Mouse (Mus musculus) right cerebral cortex, postnatal 10 days (tissue): Measurements from ENCODE around the gene Aunip.
"Not testable (repeated sequence)": the region's sequence is repeated elsewhere in the genome, so short reads cannot be mapped to it uniquely, and the experiment has no call there.

Experiments
- DNase-seq, 2 experiments: peaks; one replicate each; pipeline ENCODE4 v3.0.0; 2021; ENCODE audit warnings: low spot score in 2 of 2

Aunip gene

GRCm38 (mm10) chr4:134485151-134485900, 25.5 kb upstream of the Aunip start:
- no peak for DNase-seq

- no peak for DNase-seq
Measured at GRCm38 (mm10) chr4:134488211-134488610, 22.6 kb upstream of the Aunip start.

GRCm38 (mm10) chr4:134489986-134490665, 20.7 kb upstream of the Aunip start:
- no peak for DNase-seq

GRCm38 (mm10) chr4:134491716-134492115, 19.1 kb upstream of the Aunip start:
- DNase-seq, result no peak

GRCm38 (mm10) chr4:134494161-134494560, 16.6 kb upstream of the Aunip start:
- not testable (repeated sequence) for DNase-seq

DNA sequence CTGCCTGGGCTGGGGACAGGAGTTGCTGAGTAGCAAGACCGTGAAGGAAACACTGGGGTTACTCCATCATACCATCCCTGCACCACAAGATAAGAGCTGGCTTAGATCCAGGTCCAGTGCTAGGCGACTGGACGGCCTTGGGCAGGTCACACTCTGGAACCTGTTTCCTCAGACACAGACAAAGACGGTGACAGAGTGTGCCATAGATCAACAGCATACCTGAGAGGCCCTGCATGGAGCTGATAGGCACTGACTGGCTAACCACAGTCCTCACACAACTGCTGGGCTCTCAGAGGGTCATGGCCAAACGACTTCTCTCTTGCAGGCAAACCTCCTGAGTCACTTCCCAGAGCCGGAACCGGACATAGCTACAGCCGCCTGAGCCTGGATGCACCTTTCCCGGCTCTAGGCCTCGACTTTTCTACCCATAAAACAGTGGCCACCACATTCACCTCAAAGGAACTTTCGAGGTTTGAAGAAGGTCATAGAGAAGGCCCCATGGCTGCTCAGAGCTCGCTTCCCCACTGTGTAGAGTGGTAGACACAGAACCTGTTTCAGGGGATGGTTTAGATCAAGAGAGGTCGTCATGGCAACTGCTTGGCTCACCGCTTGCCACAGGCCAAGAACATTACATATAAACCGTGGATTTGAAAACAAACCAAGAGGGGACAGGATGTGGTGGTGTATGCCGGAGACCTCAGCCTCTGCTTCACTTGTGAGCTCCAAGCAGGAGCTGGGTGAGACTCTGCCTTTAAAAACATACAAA, 15.8 kb upstream of the Aunip start:
- no peak for DNase-seq

DNA sequence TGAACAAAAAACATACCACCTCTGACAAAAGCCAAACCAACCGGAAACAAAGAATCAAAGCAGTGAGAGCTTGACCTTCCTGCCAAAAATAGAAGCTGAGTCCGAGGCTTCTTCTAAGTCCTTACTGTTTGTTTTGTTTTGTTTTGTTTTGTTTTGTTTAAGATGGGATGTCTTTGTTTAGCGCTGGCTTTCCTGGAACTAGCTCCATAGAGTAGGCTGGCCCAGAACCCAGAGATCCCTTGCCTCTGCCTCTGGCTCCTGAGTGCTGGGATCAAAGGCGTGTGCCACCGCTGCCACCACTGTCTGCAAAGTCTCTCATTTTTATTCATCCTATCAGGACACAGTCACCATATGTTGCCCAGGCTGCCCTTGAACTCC, 15.3 kb upstream of the Aunip start:
- DNase-seq, result no peak

DNA sequence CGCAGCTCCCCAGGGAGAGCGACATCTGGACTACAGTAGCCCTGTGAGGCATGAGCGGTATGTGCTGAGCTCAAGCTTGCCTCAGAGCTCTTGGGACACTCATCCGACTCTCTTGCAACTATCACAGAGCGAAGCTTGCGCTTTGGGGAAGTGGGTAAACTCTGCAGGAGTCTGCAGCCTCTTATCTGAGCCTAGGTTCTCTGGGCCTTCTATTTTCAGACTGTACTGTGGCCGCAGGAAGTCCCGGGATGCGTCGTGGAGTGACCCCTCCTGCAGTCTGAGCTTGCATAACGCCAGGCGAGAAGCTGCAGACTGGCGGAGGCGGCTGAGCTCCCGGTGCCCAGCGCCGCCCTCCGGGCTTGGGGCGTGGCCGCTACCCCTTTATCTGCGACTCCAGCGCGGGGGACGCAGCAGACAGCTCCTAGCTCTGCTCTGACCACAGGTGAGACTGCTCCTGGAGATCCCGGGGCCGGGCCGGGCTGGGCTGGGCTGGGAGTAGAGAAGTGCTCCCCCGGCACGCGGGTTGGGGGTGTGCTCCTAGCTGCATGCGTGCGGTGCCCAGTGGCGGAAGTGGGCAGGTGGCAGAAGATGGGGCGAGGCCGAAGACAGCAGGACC, 14.1 kb upstream of the Aunip start, which contains the start of gene Paqr7:
Gene Paqr7 (plus strand): TSS at position 103 of the 616 bp plus-strand sequence.
- DNase-seq, result peak; percentile 81 to 84

DNA sequence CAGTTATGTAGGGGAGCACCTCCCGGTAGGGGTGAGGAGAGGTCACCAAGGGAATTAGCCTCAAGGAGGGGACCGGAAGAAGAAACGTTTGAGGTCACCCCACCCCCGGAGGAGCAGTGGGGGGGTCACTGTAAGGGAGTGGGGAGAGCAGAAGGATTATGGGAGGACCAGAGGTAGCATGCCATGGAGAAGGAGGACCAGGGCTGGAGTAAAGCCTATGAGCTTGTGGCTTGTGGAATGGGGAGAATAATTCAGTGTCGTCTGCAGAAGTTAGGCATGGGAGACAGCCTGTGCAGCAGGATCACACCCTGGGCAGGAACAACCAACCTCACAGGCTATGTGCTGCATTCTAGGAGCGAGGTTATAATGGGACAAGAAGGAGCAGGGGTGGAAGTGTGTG, 13.6 kb upstream of the Aunip start:
- no peak for DNase-seq

DNA sequence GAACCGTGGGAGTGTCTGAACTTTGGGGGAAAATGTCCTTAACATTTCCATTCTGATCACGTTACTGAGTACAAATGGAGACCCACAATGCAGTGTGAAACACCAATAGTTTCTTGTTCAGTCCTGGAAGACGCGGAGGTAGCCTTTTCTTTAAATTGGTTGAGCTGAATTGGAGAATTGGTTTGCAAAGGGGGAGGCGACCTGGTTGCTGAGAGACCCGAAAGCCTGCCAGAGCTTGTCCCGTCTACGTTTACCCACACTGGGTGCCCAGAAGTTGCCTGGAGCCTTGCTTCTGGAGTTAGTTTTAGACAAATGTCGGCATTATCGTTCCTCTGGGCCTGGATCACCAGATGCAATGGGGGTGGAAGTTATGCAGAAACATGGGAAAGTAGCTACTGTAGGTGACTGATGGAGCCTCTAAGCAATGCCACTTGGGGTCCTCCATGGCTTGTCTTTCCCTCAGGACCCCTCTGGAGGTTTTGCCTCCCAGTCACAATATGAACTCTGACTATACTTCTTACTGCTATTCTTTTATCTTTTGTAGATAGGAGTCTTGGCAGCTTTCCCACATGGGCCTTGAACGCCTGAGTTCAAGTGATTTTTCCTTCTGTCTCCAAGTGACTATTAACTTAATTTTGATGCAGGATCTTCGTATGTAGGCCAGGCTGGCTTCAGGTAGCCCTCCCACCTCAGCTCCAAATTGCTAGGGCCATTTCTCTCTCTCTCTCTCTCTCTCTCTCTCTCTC, 12.6 kb upstream of the Aunip start:
- peak; percentile 69 to 80 for DNase-seq

GRCm38 (mm10) chr4:134498983-134499382, 11.8 kb upstream of the Aunip start:
- DNase-seq, result not testable (repeated sequence)

- no peak for DNase-seq
Measured at GRCm38 (mm10) chr4:134501095-134501494, 9.7 kb upstream of the Aunip start.

GRCm38 (mm10) chr4:134503686-134504357, 7.0 kb upstream of the Aunip start:
- DNase-seq, result no peak

GRCm38 (mm10) chr4:134505303-134505789, 5.5 kb upstream of the Aunip start:
- DNase-seq, result no peak

DNA sequence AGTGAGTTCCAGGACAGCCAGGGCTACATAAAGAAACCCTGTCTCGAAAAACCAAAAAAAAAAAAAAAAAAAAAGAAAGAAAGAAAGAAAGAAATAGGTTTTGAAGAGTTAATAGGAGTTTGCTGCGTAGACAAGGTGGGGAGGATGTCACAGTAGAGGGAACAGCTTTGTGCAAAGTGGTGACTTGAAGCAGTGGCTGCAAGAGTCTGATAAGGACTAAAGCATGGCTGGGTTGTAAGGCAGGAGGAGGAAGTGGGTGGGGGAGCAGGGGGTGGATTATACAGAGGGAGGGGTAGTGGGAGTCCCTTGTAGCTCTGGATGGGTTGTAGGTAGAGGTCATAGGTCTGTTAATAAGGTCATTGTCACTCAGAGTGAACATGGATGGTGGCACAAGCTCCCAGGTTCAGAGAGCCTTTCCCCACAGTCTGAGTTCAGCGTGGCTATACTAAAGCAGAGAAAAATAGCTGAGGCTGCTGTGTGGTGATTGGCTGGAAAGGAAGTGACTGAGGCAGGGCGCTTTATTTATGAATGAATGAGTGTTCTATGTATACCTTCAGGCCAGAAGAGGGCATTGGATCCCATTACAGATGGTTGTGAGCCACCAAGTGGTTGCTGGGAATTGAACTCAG, 4.7 kb upstream of the Aunip start:
- no peak for DNase-seq

DNA sequence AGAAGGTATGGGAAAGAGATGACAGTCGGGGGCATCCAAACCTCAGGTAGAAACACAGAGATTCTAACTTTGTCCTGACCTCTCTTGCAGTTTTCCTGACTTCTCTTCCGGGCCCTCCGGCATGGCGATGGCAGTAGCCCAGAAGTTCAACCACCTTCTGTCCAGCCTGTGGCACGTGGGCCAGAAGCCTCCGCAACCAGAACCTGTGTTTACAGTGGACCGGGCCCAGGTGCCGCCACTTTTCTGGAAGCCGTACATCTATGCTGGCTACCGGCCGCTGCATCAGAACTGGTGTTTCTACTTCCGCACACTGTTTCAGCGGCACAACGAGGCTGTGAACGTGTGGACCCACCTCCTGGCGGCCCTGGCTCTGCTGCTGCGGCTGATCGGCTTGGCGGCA, 4.1 kb upstream of the Aunip start:
- DNase-seq, result no peak

DNA sequence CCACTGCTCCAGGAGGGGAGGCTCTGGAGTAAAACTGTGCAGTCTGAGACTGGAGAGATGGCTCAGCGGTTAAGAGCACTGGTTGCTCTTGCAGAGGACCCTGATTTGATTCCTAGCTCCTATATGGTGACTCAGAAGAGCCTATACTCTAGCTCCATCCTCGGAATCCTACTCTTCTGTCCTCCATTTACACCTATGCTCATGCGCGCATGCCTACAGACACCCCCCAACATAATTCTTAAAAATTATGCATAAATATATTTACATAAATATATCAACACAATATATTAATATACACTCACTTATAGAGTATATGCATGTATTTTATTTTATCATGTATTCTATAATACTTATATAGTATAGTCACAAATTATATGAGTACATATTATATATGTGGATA, 403 bp upstream of the Aunip start:
- DNase-seq, result no peak

- DNase-seq, result no peak
Measured at GRCm38 (mm10) chr4:134511730-134512129, 931 bp downstream of the Aunip start.

DNA sequence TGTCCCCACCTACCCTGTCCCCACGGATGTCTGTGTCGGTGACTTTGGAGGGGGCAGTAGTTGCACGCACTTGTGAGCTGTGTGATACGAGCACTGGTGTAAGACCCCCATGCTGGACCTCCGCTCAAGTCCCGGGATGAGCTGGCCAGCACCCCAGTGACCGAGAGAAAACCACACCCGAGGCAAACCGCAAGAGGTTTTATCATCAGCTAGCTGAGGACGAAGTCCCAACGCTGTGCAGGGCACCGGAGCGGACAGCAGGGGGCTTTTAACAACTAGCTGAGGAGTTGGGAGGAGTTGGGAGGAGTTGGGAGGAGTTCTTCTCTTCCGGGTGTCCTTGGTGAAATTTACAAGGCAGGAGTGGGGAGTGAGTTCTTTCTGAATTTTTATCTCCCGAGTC, 2.0 kb downstream of the Aunip start:
- DNase-seq, result peak; percentile 71 to 80

DNA sequence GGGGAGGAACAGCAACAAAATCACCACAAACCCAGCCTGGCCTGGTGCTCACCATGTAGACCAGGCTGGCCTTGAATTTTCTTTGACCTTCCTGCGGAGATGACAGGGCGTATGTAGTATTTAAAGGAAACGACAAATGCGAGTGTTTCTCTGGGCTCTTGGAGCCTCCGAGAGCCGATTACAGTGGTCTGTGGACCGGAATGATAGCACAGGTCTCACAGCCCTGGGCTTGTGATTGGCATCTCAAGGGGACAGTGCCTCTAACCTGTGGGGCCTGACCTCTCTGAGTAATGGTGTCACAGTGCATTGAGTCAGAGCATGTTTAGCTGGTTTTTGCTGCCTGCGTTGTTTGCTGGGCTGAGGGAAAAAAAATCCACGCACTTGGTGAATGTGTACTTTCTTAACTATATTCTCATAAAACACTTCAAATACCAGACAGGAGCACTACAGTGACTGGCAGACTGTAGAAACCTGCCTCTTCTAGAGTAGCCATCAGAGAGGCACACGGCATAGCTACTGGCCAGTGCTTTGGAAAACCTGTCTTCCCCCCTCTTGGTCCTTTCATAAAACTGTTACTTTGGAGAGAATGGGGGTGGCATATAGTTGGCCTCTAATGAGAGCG, 3.6 kb downstream of the Aunip start:
- no peak for DNase-seq
